ENCODE assay signal across 21 mouse cellular contexts in genomic region chr9:44016304-44016703, GRCm38 (mm10). TPM values are rescaled to one million over a fixed set of nuclear protein-coding genes. Genes with fewer than 3 reads are reported as not detected.
DNase-seq lines count a peak whose midpoint lies in the region; ATAC-seq and TF ChIP-seq lines count a peak whose summit lies in the region.
"Had no signal": no experiment of that assay in that cellular context is flagged by ENCODE, and none has a peak within 500 bp of the region (broad histone marks: within the 10 kb centered on the region; RNA-seq: fewer than 3 reads in every experiment).

No protein-coding gene starts in this region.

- no peaks in the 10 kb centered on the region for H3K9me3 ChIP-seq in hindbrain, postnatal 0 days (ENCODE audit: low read length)
- no peaks in the 10 kb centered on the region for H3K9me3 ChIP-seq in hindbrain, embryonic 10.5 days
- H3K9me3 ChIP-seq in midbrain, embryonic 14.5 days (ENCODE audit: control insufficient read depth, low read length) = no peaks in the 10 kb centered on the region
- no peaks in the 10 kb centered on the region for H3K9me3 ChIP-seq in midbrain, embryonic 10.5 days (replicated peaks)
- H3K9me3 ChIP-seq: heart, embryonic 13.5 days; kidney, embryonic 15.5 days; liver, embryonic 15.5 days; midbrain, embryonic 12.5 days had no signal

- TF ChIP-seq CTCF in hindbrain, postnatal 0 days (IDR thresholded peaks at IDR 0.05; ENCODE audit: low read depth) = no peak

- no peaks in the 10 kb centered on the region; the same call in 1 of the 2 replicates for H3K4me1 ChIP-seq in hindbrain, postnatal 0 days (ENCODE audit: insufficient read depth, low read length)
- 0 out of 2 replicates have a peak, but pooled peaks cover 3% of the 10 kb centered on the region for H3K4me1 ChIP-seq in hindbrain, embryonic 10.5 days (replicated peaks)
- peaks cover 5% of the 10 kb centered on the region; the same call in 1 of the 2 replicates for H3K4me1 ChIP-seq in midbrain, embryonic 14.5 days (ENCODE audit: control insufficient read depth, insufficient read depth, low read length)
- H3K4me1 ChIP-seq in midbrain, embryonic 10.5 days = no peaks in the 10 kb centered on the region
- H3K4me1 ChIP-seq: liver, embryonic 15.5 days; midbrain, embryonic 12.5 days had no signal

- H3K4me3 ChIP-seq in hindbrain, postnatal 0 days (ENCODE audit: low read length) = no peak overlapping the region
- no peak overlapping the region for H3K4me3 ChIP-seq in hindbrain, embryonic 10.5 days
- no peak overlapping the region for H3K4me3 ChIP-seq in midbrain, embryonic 14.5 days (replicated peaks; ENCODE audit: low read depth, low read length)
- H3K4me3 ChIP-seq in midbrain, embryonic 10.5 days = no peak overlapping the region
- H3K4me3 ChIP-seq: heart, embryonic 13.5 days; kidney, embryonic 15.5 days; layer of hippocampus, adult 2 months; liver, embryonic 15.5 days; midbrain, embryonic 12.5 days had no signal

- 64% methylated on average over 5 of the region's 5 CpGs for WGBS in hindbrain, postnatal 0 days
- 89% methylated on average over 5 of the region's 5 CpGs for WGBS in hindbrain, embryonic 10.5 days
- 87% methylated on average over 5 of the region's 5 CpGs for WGBS in midbrain, embryonic 14.5 days
- 94% methylated on average over 5 of the region's 5 CpGs for WGBS in midbrain, embryonic 10.5 days

- no peak overlapping the region for H3K27ac ChIP-seq in hindbrain, postnatal 0 days
- no peak overlapping the region for H3K27ac ChIP-seq in hindbrain, embryonic 10.5 days
- H3K27ac ChIP-seq in midbrain, embryonic 14.5 days (replicated peaks; ENCODE audit: low read depth, low read length) = no peak overlapping the region
- H3K27ac ChIP-seq in midbrain, embryonic 10.5 days (replicated peaks) = no peak overlapping the region
- H3K27ac ChIP-seq: heart, embryonic 13.5 days; kidney, embryonic 15.5 days; layer of hippocampus, adult 2 months; liver, embryonic 15.5 days; macrophage; midbrain, embryonic 12.5 days; stomach, postnatal 0 days had no signal

- peak; percentile 56 to 69 for DNase-seq in cerebellum, postnatal 10 days
- no peak for DNase-seq in cerebellum, postnatal 36 days
- peak; percentile 62 for DNase-seq in hindbrain, postnatal 0 days (ENCODE audit: low spot score)
- DNase-seq in hindbrain, embryonic 10.5 days (ENCODE audit: low spot score) = no peak
- DNase-seq in midbrain, embryonic 14.5 days = peak; percentile 27
- no peak for DNase-seq in midbrain, embryonic 10.5 days (ENCODE audit: low spot score)
- peak; percentile 30 for DNase-seq in Muller cell, postnatal 12 days (ENCODE audit: inconsistent ontology term)
- DNase-seq in spleen, postnatal 36 days (ENCODE audit: low spot score in 2 of 2) = no peak
- DNase-seq: adrenal gland, postnatal 14 days; cerebellum, adult 8-10 months; embryo, embryonic 11 days; heart, adult 11 months had no signal

- H3K27me3 ChIP-seq in hindbrain, postnatal 0 days (ENCODE audit: insufficient read depth, low read length) = no peaks in the 10 kb centered on the region
- no peaks in the 10 kb centered on the region for H3K27me3 ChIP-seq in hindbrain, embryonic 10.5 days (ENCODE audit: insufficient read depth, poor library complexity, severe bottlenecking)
- H3K27me3 ChIP-seq in midbrain, embryonic 14.5 days (ENCODE audit: control insufficient read depth, insufficient read depth, low read length) = no peaks in the 10 kb centered on the region
- H3K27me3 ChIP-seq in midbrain, embryonic 10.5 days (ENCODE audit: low read depth, poor library complexity, severe bottlenecking) = no peaks in the 10 kb centered on the region
- H3K27me3 ChIP-seq: kidney, embryonic 15.5 days; liver, embryonic 15.5 days; midbrain, embryonic 12.5 days had no signal

- no peak overlapping the region for H3K4me2 ChIP-seq in hindbrain, postnatal 0 days (ENCODE audit: low read depth, low read length)
- no peak overlapping the region for H3K4me2 ChIP-seq in midbrain, embryonic 14.5 days (ENCODE audit: low read length)
- H3K4me2 ChIP-seq: heart, embryonic 13.5 days; kidney, embryonic 15.5 days; liver, embryonic 15.5 days; midbrain, embryonic 12.5 days had no signal

- peak; percentile 62; the same call in 1 of the 2 replicates for ATAC-seq in hindbrain, postnatal 0 days
- no peak for ATAC-seq in midbrain, embryonic 14.5 days (ENCODE audit: low FRiP score, low TSS enrichment)
- ATAC-seq: intestine, embryonic 16.5 days had no signal

- H3K9ac ChIP-seq in hindbrain, postnatal 0 days (replicated peaks; ENCODE audit: low read length) = no peak overlapping the region
- no peak overlapping the region for H3K9ac ChIP-seq in midbrain, embryonic 14.5 days (replicated peaks; ENCODE audit: low read length)
- H3K9ac ChIP-seq: heart, embryonic 13.5 days; kidney, embryonic 15.5 days; liver, embryonic 15.5 days; midbrain, embryonic 12.5 days had no signal

- no peaks in the 10 kb centered on the region for H3K36me3 ChIP-seq in hindbrain, postnatal 0 days (ENCODE audit: insufficient read depth, low read length)
- no peaks in the 10 kb centered on the region for H3K36me3 ChIP-seq in hindbrain, embryonic 10.5 days
- no peaks in the 10 kb centered on the region for H3K36me3 ChIP-seq in midbrain, embryonic 14.5 days (ENCODE audit: control insufficient read depth, insufficient read depth, low read length)
- no peaks in the 10 kb centered on the region for H3K36me3 ChIP-seq in midbrain, embryonic 10.5 days
- H3K36me3 ChIP-seq: heart, embryonic 13.5 days; kidney, embryonic 15.5 days; liver, embryonic 15.5 days; midbrain, embryonic 12.5 days had no signal

RNA-seq across cellular contexts. Expression of gene Thy1, which starts 26.9 kb away (rescaled TPM):
- total RNA-seq in hindbrain, postnatal 0 days (2014; rRNA removed) = 131 and 138 TPM in 2 replicates
- 49.6 and 51.1 TPM in 2 replicates for polyA plus RNA-seq in hindbrain, postnatal 0 days (2015; fragmentation: Nextera tagmentation; extraction: Ambion mirVana)
- polyA plus RNA-seq in hindbrain, embryonic 10.5 days (2016; fragmentation: Nextera tagmentation; extraction: Ambion mirVana) = 0.14 TPM in 1 of 2 replicates, not detected in the other
- 1.6 and 1.8 TPM in 2 replicates for polyA plus RNA-seq in midbrain, embryonic 14.5 days (2014; fragmentation: Nextera tagmentation; extraction: Ambion mirVana)
- not detected in 2 replicates for polyA plus RNA-seq in midbrain, embryonic 10.5 days (2016; fragmentation: Nextera tagmentation; extraction: Ambion mirVana)
- total RNA-seq: CH12.LX had no signal
- polyA plus RNA-seq: midbrain, embryonic 12.5 days had no signal

RNA-seq across cellular contexts. Expression of gene Usp2, which starts 50.5 kb away (rescaled TPM):
- total RNA-seq in hindbrain, postnatal 0 days (2014; rRNA removed) = 11.0 and 14.2 TPM in 2 replicates
- polyA plus RNA-seq in hindbrain, postnatal 0 days (2015; fragmentation: Nextera tagmentation; extraction: Ambion mirVana) = 19.6 and 20.5 TPM in 2 replicates
- polyA plus RNA-seq in hindbrain, embryonic 10.5 days (2016; fragmentation: Nextera tagmentation; extraction: Ambion mirVana) = 13.5 and 14.3 TPM in 2 replicates
- 6.6 and 9.4 TPM in 2 replicates for polyA plus RNA-seq in midbrain, embryonic 14.5 days (2014; fragmentation: Nextera tagmentation; extraction: Ambion mirVana)
- polyA plus RNA-seq in midbrain, embryonic 10.5 days (2016; fragmentation: Nextera tagmentation; extraction: Ambion mirVana) = 11.3 and 16.5 TPM in 2 replicates

Comparison
In these comparisons a context has a peak if more than half of its experiments do, and no peak if none do; other contexts are left out.
1. DNase-seq: peak in cerebellum, postnatal 10 days (2 of 2), hindbrain, postnatal 0 days (single experiment), midbrain, embryonic 14.5 days (single experiment) and Muller cell, postnatal 12 days (single experiment); none in cerebellum, postnatal 36 days (0 of 2), hindbrain, embryonic 10.5 days (single experiment), midbrain, embryonic 10.5 days (single experiment) and spleen, postnatal 36 days (0 of 2).
2. RNA of gene Thy1, which starts 26.9 kb away (polyA plus RNA-seq): 49.6 to 51.1 TPM in hindbrain, postnatal 0 days; 1.6 to 1.8 TPM in midbrain, embryonic 14.5 days, 0.14 TPM in hindbrain, embryonic 10.5 days and not detected in midbrain, embryonic 10.5 days; every median in the first group is over 10 times any median in the second.